Mouse (Mus musculus) layer of hippocampus, postnatal 10 days (tissue): ENCODE results near the gene Olfr1085. TPM values are rescaled to one million over a fixed set of nuclear protein-coding genes. Genes with fewer than 3 reads are reported as not detected.
"Not testable (repeated sequence)": the region's sequence is repeated elsewhere in the genome, so short reads cannot be mapped to it uniquely, and the experiment has no call there.

ENCODE experiments used
- DNase-seq, 2 experiments: peaks; one replicate each; pipeline ENCODE4 v3.0.0; 2021; ENCODE audit warnings: low spot score in 2 of 2
- long read RNA-seq: library from polyadenylated mRNA; stranded (forward); transcript quantifications from one replicate; pipeline ENCODE4 v2.0.0, GENCODE M21; 2023
- total RNA-seq, 2 experiments: library from RNA; stranded (reverse); gene quantifications; 2 replicates each; pipeline ENCODE4 v1.2.3; 2021

Olfr1085 gene
- total RNA-seq, result not detected
- long read RNA-seq, result 0 reads

DNA sequence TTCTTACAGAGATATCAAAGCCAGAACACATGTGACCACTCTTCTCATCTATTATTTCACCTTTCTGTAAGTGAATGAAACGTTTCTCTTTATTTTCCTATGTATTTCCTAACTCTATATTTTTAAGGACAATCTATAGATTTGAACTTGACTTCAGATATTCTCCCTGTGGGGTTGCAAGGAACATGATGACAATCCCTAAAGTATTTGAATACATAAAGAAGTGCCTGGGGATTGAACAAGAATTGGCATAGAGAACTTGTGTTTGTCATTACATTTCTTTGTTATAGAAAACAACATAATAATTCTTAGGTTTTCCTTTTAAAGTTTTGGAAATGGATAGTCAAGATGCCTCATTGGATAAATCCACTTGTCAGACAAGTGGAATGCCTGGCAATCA, at the start of gene Olfr1085:
TSS of gene Olfr1085 (minus strand) at position 101 of the 400 bp plus-strand sequence.
- DNase-seq, result no peak

DNA sequence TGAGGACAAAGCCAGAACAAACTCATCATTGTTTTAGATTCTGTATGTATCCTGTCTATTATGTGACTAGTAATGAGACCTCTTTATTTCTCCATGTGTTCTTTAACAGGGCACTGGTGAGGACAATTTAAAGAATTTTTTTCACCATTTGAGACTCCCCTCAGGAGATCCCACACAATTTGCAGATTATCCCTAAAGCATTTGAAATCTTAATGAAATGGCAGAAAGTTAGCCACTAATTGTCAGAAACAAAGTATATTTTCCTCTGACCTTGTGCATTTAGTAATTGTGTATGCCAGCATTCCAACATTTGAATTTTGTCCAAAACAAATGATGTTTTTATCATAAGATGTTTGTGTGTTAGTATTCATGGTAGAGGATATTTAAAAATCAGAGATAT, 36.5 kb upstream of the Olfr1085 start, which contains the start of gene Olfr1087:
TSS of gene Olfr1087 (minus strand) at position 101 of the 400 bp plus-strand sequence.
- DNase-seq, result no peak

DNA sequence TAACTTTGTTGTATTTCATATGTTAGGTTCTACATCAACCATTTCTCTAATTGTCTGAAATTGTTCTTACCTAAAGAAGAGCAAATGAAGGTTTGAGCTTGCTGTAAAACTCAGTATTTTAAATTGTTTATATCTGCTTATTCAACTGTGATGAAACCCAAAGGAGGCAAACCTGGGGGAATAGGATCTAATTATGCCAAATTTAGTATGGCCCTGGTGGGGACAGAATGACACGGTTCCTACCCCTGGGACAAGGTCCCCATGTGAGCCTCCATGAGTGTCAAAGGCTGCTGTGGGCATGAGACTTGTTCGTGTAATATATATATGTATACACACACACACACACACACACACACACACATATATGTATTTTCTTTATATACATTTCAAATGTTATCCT, 18.2 kb upstream of the Olfr1085 start, which contains the start of gene Olfr1086:
TSS of gene Olfr1086 (minus strand) at position 101 of the 400 bp plus-strand sequence.
- DNase-seq, result no peak

DNA sequence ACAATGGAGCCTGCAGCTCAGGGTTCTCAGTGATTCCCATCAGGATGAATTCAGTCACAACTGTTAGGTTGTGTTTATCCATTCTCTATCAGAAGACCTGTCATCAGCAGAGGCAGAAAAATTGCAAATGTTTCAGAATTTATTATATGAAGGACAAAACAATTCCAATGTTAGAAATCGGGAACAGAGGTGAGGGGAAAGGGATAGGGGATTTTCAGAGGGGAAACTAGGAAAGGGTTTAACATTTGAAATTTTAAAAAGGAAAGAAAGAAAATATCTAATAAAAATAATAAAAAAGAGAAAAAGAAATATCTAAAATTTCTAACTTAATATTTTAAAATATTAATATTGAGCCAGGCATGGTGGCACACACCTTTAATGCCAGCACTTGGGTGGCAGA, 22.2 kb downstream of the Olfr1085 start, which contains the start of gene Olfr1084:
TSS of gene Olfr1084 (minus strand) at position 101 of the 400 bp plus-strand sequence.
- DNase-seq, result not testable (repeated sequence)

Other genes with a start within 250 kb of the Olfr1085 start
- gene Olfr1061, start 248.0 kb downstream of the Olfr1085 start, total RNA-seq, result not detected
- not detected for gene Olfr1062, start 235.3 kb downstream of the Olfr1085 start, total RNA-seq
- not detected for gene Olfr1065, start 211.4 kb downstream of the Olfr1085 start, total RNA-seq
- gene Olfr1066, start 205.8 kb downstream of the Olfr1085 start, total RNA-seq, result not detected
- not detected for gene Olfr228, start 174.6 kb downstream of the Olfr1085 start, total RNA-seq
- gene Olfr1076, start 153.6 kb downstream of the Olfr1085 start, total RNA-seq, result not detected
- not detected for gene Olfr1079, start 119.5 kb downstream of the Olfr1085 start, total RNA-seq
- not detected for gene Olfr1080, start 103.8 kb downstream of the Olfr1085 start, total RNA-seq
- gene Olfr1082, start 63.1 kb downstream of the Olfr1085 start, total RNA-seq, result not detected
- gene Olfr1084, start 22.3 kb downstream of the Olfr1085 start, total RNA-seq, result not detected
- not detected for gene Olfr1086, start 18.1 kb upstream of the Olfr1085 start, total RNA-seq
- not detected for gene Olfr1087, start 36.4 kb upstream of the Olfr1085 start, total RNA-seq
- gene Olfr1089, start 71.7 kb upstream of the Olfr1085 start, total RNA-seq, result not detected
- gene Olfr1090, start 97.0 kb upstream of the Olfr1085 start, total RNA-seq, result not detected
- gene Olfr1093, start 120.5 kb upstream of the Olfr1085 start, total RNA-seq, result not detected
- gene Olfr141, start 148.0 kb upstream of the Olfr1085 start, total RNA-seq, result not detected
- gene Olfr1094, start 162.6 kb upstream of the Olfr1085 start, total RNA-seq, result not detected
- not detected for gene Olfr1095, start 189.7 kb upstream of the Olfr1085 start, total RNA-seq
- not detected for gene Gm13723, start 212.8 kb upstream of the Olfr1085 start, total RNA-seq
- gene Olfr1097, start 230.2 kb upstream of the Olfr1085 start, total RNA-seq, result not detected